Mouse (Mus musculus) cerebellum, adult 2 months (tissue): ENCODE measurements at regions not wholly inside any gene's neighbourhood (a gene's known extent, or its start where the extent isn't known, plus 50 kb on each side); places are given as distances from the start of the nearest gene placed in this dataset.
"Not testable (repeated sequence)": the region's sequence is repeated elsewhere in the genome, so short reads cannot be mapped to it uniquely, and the experiment has no call there.

Experiments
- DNase-seq, 2 experiments: peaks; one replicate each; pipeline ENCODE4 v3.0.0; 2021
- H3K27ac ChIP-seq: fragments of 200-500 bp; 2 replicates; pipeline ENCODE4 v1.5.1; 2012; ENCODE audit warnings: low read length, control low read depth, inconsistent platforms; ENCODE audit not compliant: insufficient read depth
- H3K27me3 ChIP-seq: fragments of 200-500 bp; 2 replicates; pipeline ENCODE4 v1.6.1; 2012; ENCODE audit warnings: inconsistent platforms, mild to moderate bottlenecking, low read length, moderate library complexity; ENCODE audit not compliant: control insufficient read depth, insufficient read depth
- H3K4me1 ChIP-seq: fragments of 200-500 bp; 2 replicates; pipeline ENCODE4 v1.6.1; 2011; ENCODE audit warnings: low read length; ENCODE audit not compliant: control insufficient read depth, insufficient read depth
- H3K4me3 ChIP-seq: fragments of 200-500 bp; replicated peaks from 2 replicates; pipeline ENCODE3; 2011; ENCODE audit warnings: mild to moderate bottlenecking, low read depth, low read length, control low read depth; ENCODE audit not compliant: insufficient read depth
- CTCF ChIP-seq: fragments of 200-500 bp; IDR thresholded peaks from 2 replicates; pipeline ENCODE4 v1.5.1; 2011; ENCODE audit warnings: low read depth, mild to moderate bottlenecking, control low read depth, low read length, moderate library complexity, borderline replicate concordance; ENCODE audit not compliant: insufficient read depth
- POLR2A ChIP-seq: fragments of 200-500 bp; IDR thresholded peaks from 2 replicates; pipeline ENCODE4 v1.6.1; 2011; ENCODE audit warnings: low read length, control low read depth, borderline replicate concordance; ENCODE audit not compliant: insufficient read depth
- WGBS: fragments of 180-500 bp; shearing (Covaris S2); methylation state at CpG from one replicate; pipeline ENCODE4 v1.1.7; 2018; 5-methylcytosine and 5-hydroxymethylcytosine counted together

- 91% methylated on average over 9 of the region's 9 CpGs for WGBS
- no peak overlapping the region for H3K4me3 ChIP-seq
- peak in 1 of 2 experiments; percentile 88 for DNase-seq
- H3K27me3 ChIP-seq, result no peaks in the 10 kb centered on the region
- no peaks in the 10 kb centered on the region for H3K4me1 ChIP-seq
- TF ChIP-seq POLR2A, result no peak
- TF ChIP-seq CTCF, result no peak
- H3K27ac ChIP-seq, result no peak overlapping the region
Observed at GRCm38 (mm10) chrX:50611765-50612591, 183.7 kb upstream of the Olfr1324 start.

GRCm38 (mm10) chrX:50608141-50608540, 179.8 kb upstream of the Olfr1324 start:
- WGBS, result 86% methylated on average over 6 of the region's 6 CpGs
- not testable (repeated sequence) for H3K27ac ChIP-seq, H3K4me3 ChIP-seq, DNase-seq, H3K27me3 ChIP-seq, H3K4me1 ChIP-seq

GRCm38 (mm10) chrX:50607636-50608035, 179.3 kb upstream of the Olfr1324 start:
- TF ChIP-seq CTCF (no peak), POLR2A (no peak)
- H3K27ac ChIP-seq, result no peak overlapping the region
- peak in 1 of 2 experiments; percentile 82 for DNase-seq
- 87% methylated on average over 7 of the region's 7 CpGs for WGBS
- H3K27me3 ChIP-seq, result no peaks in the 10 kb centered on the region
- no peaks in the 10 kb centered on the region for H3K4me1 ChIP-seq
- no peak overlapping the region for H3K4me3 ChIP-seq

- not testable (repeated sequence) for H3K4me1 ChIP-seq, H3K27me3 ChIP-seq, H3K27ac ChIP-seq, H3K4me3 ChIP-seq
- WGBS, result 82% methylated on average over 2 of the region's 2 CpGs
- peak in 1 of 2 experiments; percentile 87 for DNase-seq
Observed at GRCm38 (mm10) chrX:50605517-50605916, 177.2 kb upstream of the Olfr1324 start.

GRCm38 (mm10) chrX:50604995-50605394, 176.7 kb upstream of the Olfr1324 start:
- H3K4me1 ChIP-seq, H3K27me3 ChIP-seq, H3K27ac ChIP-seq, H3K4me3 ChIP-seq: not testable (repeated sequence)
- peak in 1 of 2 experiments; percentile 79 for DNase-seq
- WGBS, result 88% methylated on average over 4 of the region's 4 CpGs

DNA sequence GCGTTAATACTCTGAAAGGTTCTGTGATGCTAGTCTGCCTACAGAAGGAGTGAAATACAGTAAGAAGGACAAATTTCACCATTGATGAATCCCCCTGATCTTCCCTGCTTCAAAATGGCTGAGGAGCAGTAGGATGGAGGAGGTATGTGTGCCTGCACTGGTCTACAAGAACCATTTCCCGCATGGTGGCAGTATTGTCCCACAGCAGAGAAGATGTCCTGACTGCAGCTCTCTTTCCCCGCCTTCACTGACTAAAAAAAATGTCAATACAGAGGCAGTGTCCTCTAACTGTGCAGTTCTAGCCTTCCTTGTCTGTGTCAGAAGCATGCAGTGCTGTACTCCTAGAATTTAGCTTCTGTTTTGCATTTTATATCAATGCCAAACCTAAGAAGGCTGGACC, 174.6 kb upstream of the Olfr1324 start:
- 79% methylated on average over 3 of the region's 3 CpGs for WGBS
- not testable (repeated sequence) for H3K4me3 ChIP-seq, H3K27ac ChIP-seq

DNA sequence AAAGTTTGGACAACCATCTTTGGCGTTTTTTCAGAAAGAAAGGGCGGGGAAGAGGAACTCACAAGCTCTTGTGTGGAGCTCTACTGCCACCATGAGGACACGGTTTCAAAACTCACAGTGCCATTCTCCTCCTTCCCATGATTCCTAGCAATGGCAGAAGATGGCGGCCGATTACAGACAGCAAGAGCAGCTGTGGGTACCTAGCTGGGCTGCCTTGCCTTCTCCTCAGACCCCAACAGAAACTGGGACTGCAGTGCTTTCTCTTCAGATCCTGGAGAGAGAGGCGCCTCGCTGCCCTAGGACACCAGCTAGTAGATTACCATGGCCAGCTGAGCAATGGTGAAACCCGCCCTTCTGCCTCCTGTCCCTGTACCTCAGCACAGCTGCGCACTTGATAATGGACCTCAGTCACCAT, 174.2 kb upstream of the Olfr1324 start:
- peak in 1 of 2 experiments; percentile 77 for DNase-seq
- not testable (repeated sequence) for H3K27ac ChIP-seq, H3K27me3 ChIP-seq, H3K4me1 ChIP-seq, H3K4me3 ChIP-seq
- 82% methylated on average over 9 of the region's 9 CpGs for WGBS

More for the DNA sequence above, 174.6 kb upstream of the Olfr1324 start:
- not testable (repeated sequence) for H3K4me1 ChIP-seq, H3K27me3 ChIP-seq
- peak in 1 of 2 experiments; percentile 92 for DNase-seq

GRCm38 (mm10) chrX:50600262-50600661, 172.0 kb upstream of the Olfr1324 start:
- peak in 1 of 2 experiments; percentile 90 for DNase-seq
- H3K27me3 ChIP-seq, H3K4me1 ChIP-seq, H3K4me3 ChIP-seq, H3K27ac ChIP-seq: not testable (repeated sequence)
- 86% methylated on average over 3 of the region's 3 CpGs for WGBS

DNA sequence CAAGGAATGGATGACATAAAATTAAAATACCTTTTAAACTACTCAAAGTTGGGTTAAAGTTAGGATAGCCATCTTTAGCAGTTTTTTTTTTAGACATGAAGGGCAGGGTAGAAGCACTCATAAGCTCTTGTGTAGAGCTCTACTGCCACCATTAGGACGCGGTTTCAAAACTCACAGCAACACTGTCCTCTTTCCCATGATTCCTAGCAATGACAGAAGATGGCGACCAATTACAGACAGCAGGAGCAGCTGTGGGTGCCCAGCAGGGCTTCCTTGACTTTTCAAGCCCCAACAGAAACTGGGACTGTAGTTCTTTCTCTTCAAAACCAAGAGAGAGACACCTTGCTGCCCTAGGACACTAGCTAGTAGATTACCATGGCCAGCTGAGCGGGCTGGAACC, 171.5 kb upstream of the Olfr1324 start:
- no peak overlapping the region for H3K27ac ChIP-seq
- no peak overlapping the region for H3K4me3 ChIP-seq
- DNase-seq, result peak in 1 of 2 experiments; percentile 81
- H3K27me3 ChIP-seq, result no peaks in the 10 kb centered on the region
- WGBS, result 88% methylated on average over 4 of the region's 4 CpGs
- no peaks in the 10 kb centered on the region for H3K4me1 ChIP-seq
- TF ChIP-seq POLR2A, result no peak
- TF ChIP-seq CTCF, result no peak

- H3K27me3 ChIP-seq, H3K4me3 ChIP-seq, H3K4me1 ChIP-seq, H3K27ac ChIP-seq: not testable (repeated sequence)
- DNase-seq, result peak in 1 of 2 experiments; percentile 43
- 92% methylated on average over 3 of the region's 3 CpGs for WGBS
Observed at GRCm38 (mm10) chrX:50597626-50598025, 169.3 kb upstream of the Olfr1324 start.
